In genomic region chrX:157586397-157586796, GRCm38 (mm10) we compare ENCODE assay signal across 22 mouse cellular contexts. TPM values are rescaled to one million over a fixed set of nuclear protein-coding genes. Genes with fewer than 3 reads are reported as not detected.
DNase-seq lines count a peak whose midpoint lies in the region; ATAC-seq and TF ChIP-seq lines count a peak whose summit lies in the region.
"Had no signal": no experiment of that assay in that cellular context is flagged by ENCODE, and none has a peak within 500 bp of the region (broad histone marks: within the 10 kb centered on the region; RNA-seq: fewer than 3 reads in every experiment).

No protein-coding gene starts in this region.

- no peak for TF ChIP-seq CTCF in bone marrow macrophage, adult 2 months (IDR thresholded peaks at IDR 0.05; ENCODE audit: low read depth, low read length)

- no peaks in the 10 kb centered on the region for H3K27me3 ChIP-seq in forebrain, embryonic 15.5 days
- no peaks in the 10 kb centered on the region for H3K27me3 ChIP-seq in forebrain, embryonic 11.5 days (ENCODE audit: control insufficient read depth, insufficient read depth, low read length)
- H3K27me3 ChIP-seq: CH12.LX; heart, embryonic 12.5 days; hindbrain, embryonic 13.5 days had no signal

- no peaks in the 10 kb centered on the region for H3K9me3 ChIP-seq in forebrain, embryonic 15.5 days
- no peaks in the 10 kb centered on the region for H3K9me3 ChIP-seq in forebrain, embryonic 11.5 days (ENCODE audit: control insufficient read depth, low read length)
- H3K9me3 ChIP-seq: heart, embryonic 12.5 days; hindbrain, embryonic 13.5 days; megakaryocyte, embryonic 14.5 days had no signal

- DNase-seq in forebrain, embryonic 11.5 days (ENCODE audit: low spot score), result no peak
- peak; percentile 62 for DNase-seq in cerebellum, adult 11-12 months
- DNase-seq in cerebellum, postnatal 14 days, result peak; percentile 40 to 79
- DNase-seq: gastrocnemius, postnatal 10 days; heart, adult 11 months; heart, postnatal 14 days; kidney, postnatal 4 days; liver; lung, postnatal 10 days; right cerebral cortex, postnatal 25 days; thymus, postnatal 4 days had no signal

- H3K36me3 ChIP-seq in forebrain, embryonic 15.5 days, result no peaks in the 10 kb centered on the region
- H3K36me3 ChIP-seq in forebrain, embryonic 11.5 days (ENCODE audit: control insufficient read depth, insufficient read depth, low read length), result no peaks in the 10 kb centered on the region

- H3K4me2 ChIP-seq in forebrain, embryonic 15.5 days (replicated peaks), result no peak overlapping the region
- H3K4me2 ChIP-seq in forebrain, embryonic 11.5 days (ENCODE audit: low read depth, low read length, severe bottlenecking), result no peak overlapping the region
- H3K4me2 ChIP-seq: heart, embryonic 12.5 days; hindbrain, embryonic 13.5 days had no signal

- H3K4me3 ChIP-seq in forebrain, embryonic 15.5 days, result no peak overlapping the region
- H3K4me3 ChIP-seq in forebrain, embryonic 11.5 days (ENCODE audit: low read depth, low read length), result no peak overlapping the region
- H3K4me3 ChIP-seq in bone marrow macrophage, adult 2 months (ENCODE audit: insufficient read depth, low read length), result no peak overlapping the region
- H3K4me3 ChIP-seq: heart, embryonic 12.5 days; hindbrain, embryonic 13.5 days; megakaryocyte, embryonic 14.5 days had no signal

- ATAC-seq in forebrain, embryonic 15.5 days (replicated peaks), result 0 out of 2 replicates have a peak, but pooled peaks have one; percentile 68
- ATAC-seq in forebrain, embryonic 11.5 days (replicated peaks; ENCODE audit: low FRiP score), result no peak
- no peak for ATAC-seq in erythroid progenitor cell, adult 5-6 weeks (replicated peaks; ENCODE audit: low FRiP score, poor library complexity, severe bottlenecking)
- ATAC-seq in megakaryocyte-erythroid progenitor cell, adult 5-6 weeks (replicated peaks; ENCODE audit: low FRiP score, low TSS enrichment, poor library complexity, severe bottlenecking), result no peak
- ATAC-seq: midbrain, embryonic 16.5 days had no signal

- H3K4me1 ChIP-seq in forebrain, embryonic 15.5 days, result no peaks in the 10 kb centered on the region
- H3K4me1 ChIP-seq in forebrain, embryonic 11.5 days (replicated peaks; ENCODE audit: control insufficient read depth, insufficient read depth, low read length), result no peaks in the 10 kb centered on the region
- H3K4me1 ChIP-seq in bone marrow macrophage, adult 2 months (ENCODE audit: control insufficient read depth, insufficient read depth, low read length), result peaks cover 11% of the 10 kb centered on the region
- H3K4me1 ChIP-seq: heart, embryonic 12.5 days; hindbrain, embryonic 13.5 days had no signal

- peak overlapping the region; percentile 40; the same call in 1 of the 2 replicates for H3K27ac ChIP-seq in forebrain, embryonic 15.5 days (replicated peaks)
- no peak overlapping the region for H3K27ac ChIP-seq in forebrain, embryonic 11.5 days (ENCODE audit: low read depth, low read length)
- H3K27ac ChIP-seq in bone marrow macrophage, adult 2 months (ENCODE audit: insufficient read depth, low read depth, low read length), result peak overlapping the region; percentile 75

- TF ChIP-seq POLR2A in bone marrow macrophage, adult 2 months (IDR thresholded peaks at IDR 0.05; ENCODE audit: borderline replicate concordance, low read depth, low read length), result no peak

- H3K9ac ChIP-seq in forebrain, embryonic 15.5 days (replicated peaks), result no peak overlapping the region
- no peak overlapping the region for H3K9ac ChIP-seq in forebrain, embryonic 11.5 days (ENCODE audit: low read length)
- H3K9ac ChIP-seq: heart, embryonic 12.5 days; hindbrain, embryonic 13.5 days had no signal

RNA-seq across cellular contexts. Expression of gene Mbtps2, which starts 12.1 kb away (rescaled TPM):
- 30.4 and 35.4 TPM in 2 replicates for polyA plus RNA-seq in forebrain, embryonic 15.5 days (2015; fragmentation: Nextera tagmentation; extraction: Ambion mirVana)
- polyA plus RNA-seq in forebrain, embryonic 11.5 days (2014; fragmentation: Nextera tagmentation; extraction: Ambion mirVana), result 21.8 and 30.7 TPM in 2 replicates
- 23.8 and 26.7 TPM in 2 replicates for polyA plus RNA-seq in bone marrow macrophage, adult 2 months (2012; ENCODE audit: insufficient read depth, insufficient read length, missing spikeins)
- total RNA-seq in erythroid progenitor cell, adult 5-6 weeks (2015; ENCODE audit: low replicate concordance), result 0.42 and 2.2 TPM in 2 replicates
- total RNA-seq in erythroid progenitor cell, adult 5-6 weeks (2017; ENCODE audit: low replicate concordance), result 0.23 and 1.3 TPM in 2 replicates
- total RNA-seq in megakaryocyte-erythroid progenitor cell, adult 5-6 weeks (2014; fragmentation: Nextera tagmentation), result 16.1 and 19.5 TPM in 2 replicates
- total RNA-seq in megakaryocyte-erythroid progenitor cell, adult 5-6 weeks (2017), result 9.6 and 11.6 TPM in 2 replicates

RNA-seq across cellular contexts. Expression of gene Yy2, which starts 17.6 kb away (rescaled TPM):
- 2.7 and 2.8 TPM in 2 replicates for polyA plus RNA-seq in forebrain, embryonic 15.5 days (2015; fragmentation: Nextera tagmentation; extraction: Ambion mirVana)
- polyA plus RNA-seq in forebrain, embryonic 11.5 days (2014; fragmentation: Nextera tagmentation; extraction: Ambion mirVana), result 5.4 and 6.9 TPM in 2 replicates
- 2.5 and 3.0 TPM in 2 replicates for polyA plus RNA-seq in bone marrow macrophage, adult 2 months (2012; ENCODE audit: insufficient read depth, insufficient read length, missing spikeins)
- total RNA-seq in erythroid progenitor cell, adult 5-6 weeks (2015; ENCODE audit: low replicate concordance), result 2.1 and 2.2 TPM in 2 replicates
- total RNA-seq in erythroid progenitor cell, adult 5-6 weeks (2017; ENCODE audit: low replicate concordance), result 0.64 TPM in 1 of 2 replicates, not detected in the other
- total RNA-seq in megakaryocyte-erythroid progenitor cell, adult 5-6 weeks (2014; fragmentation: Nextera tagmentation), result 7.1 TPM in 1 of 2 replicates, not detected in the other
- total RNA-seq in megakaryocyte-erythroid progenitor cell, adult 5-6 weeks (2017), result 1.9 and 5.2 TPM in 2 replicates
- total RNA-seq: left cerebral cortex, postnatal 36 days had no signal
- polyA plus RNA-seq: spleen, adult 2 months had no signal
